Mouse (Mus musculus): Measurements from ENCODE around the gene Neurog1. TPM values are rescaled to one million over a fixed set of nuclear protein-coding genes. Genes with fewer than 3 reads are reported as not detected.

Neurog1 gene
- total RNA-seq, 2 experiments from 2014 or later: not detected

DNA sequence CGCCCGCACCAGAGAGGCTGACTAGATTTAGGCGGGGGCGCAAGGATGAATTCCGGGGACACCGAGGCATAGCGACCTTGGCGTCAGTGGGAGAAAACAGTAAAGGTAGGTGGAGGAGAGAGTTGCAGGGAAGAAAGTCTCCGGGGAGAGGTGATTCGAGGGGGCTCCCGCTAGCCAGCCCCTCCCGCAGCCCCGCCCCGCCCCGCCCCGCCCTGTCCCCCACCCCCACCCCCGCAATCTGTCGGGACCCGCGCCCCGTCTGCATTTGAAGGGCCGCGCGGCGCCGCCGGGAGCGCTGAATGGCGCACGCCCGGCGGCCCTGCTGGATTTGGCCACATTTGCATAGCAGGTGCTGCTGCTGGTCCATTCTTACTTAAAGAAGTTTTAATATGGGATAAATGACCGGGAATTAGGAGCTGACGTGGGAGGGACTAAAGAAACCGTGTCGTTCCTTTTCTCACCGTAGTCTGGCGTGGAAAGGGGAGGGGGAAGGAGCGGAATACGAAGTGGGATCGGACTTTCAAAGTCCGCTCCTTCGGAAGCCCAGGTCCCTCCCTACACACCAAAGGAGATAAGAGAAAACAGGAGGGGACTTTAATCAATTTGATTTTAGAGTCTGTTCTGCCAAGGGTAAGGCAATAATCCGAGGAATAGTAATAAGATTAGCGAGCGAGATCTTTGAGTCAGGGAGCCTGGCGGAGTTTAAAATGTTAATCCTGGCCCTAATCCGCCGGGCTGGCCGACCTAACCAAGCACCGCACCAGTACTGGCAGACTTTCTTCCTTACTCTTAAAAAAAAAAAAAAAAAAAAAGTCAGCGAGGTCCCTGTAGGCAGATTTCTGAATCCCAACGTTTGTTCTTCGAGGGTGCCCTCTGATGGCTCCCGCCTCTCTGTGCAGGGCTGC is 7.3 kb upstream of the Neurog1 start:
- no peak for ATAC-seq (replicated peaks; ENCODE audit: low FRiP score, low TSS enrichment, poor library complexity, severe bottlenecking)

GRCm38 (mm10) chr13:56258196-56259020 is 6.4 kb upstream of the Neurog1 start:
- no peak for ATAC-seq (replicated peaks; ENCODE audit: low FRiP score, low TSS enrichment, poor library complexity, severe bottlenecking)

GRCm38 (mm10) chr13:56257469-56258153 is 5.6 kb upstream of the Neurog1 start:
- ATAC-seq (replicated peaks; ENCODE audit: low FRiP score, low TSS enrichment, poor library complexity, severe bottlenecking): no peak

DNA sequence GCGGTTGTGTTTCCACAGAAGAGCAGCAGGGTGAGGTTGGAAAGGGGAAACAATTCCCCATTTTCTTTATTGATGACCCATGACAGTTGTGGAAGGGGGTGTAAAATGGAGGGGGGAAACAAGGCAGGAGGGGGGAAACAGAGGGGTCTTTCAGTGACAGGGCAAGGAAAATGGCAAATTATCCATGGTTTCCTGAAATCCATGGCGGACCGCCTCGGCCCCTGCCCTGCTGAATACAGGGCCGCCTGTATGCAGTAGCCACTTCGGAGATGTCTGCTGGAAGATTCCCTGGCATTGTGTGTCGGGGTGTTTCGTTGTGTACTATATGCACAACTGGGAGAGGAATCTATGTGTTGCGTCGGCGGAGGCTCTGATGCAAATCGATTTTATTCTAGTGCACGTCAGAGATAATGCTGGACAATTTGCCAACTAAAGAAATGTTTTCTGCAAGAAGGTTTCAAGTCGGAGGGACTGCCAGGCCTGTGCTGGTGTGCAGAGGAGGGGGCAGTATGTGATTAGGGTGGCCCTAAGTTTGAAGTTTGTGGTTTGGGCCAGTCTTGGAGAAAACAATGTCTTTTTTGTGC is 4.8 kb upstream of the Neurog1 start:
- no peak for ATAC-seq (replicated peaks; ENCODE audit: low FRiP score, low TSS enrichment, poor library complexity, severe bottlenecking)

GRCm38 (mm10) chr13:56253379-56253778 is 1.4 kb upstream of the Neurog1 start:
- ATAC-seq (replicated peaks; ENCODE audit: low FRiP score, low TSS enrichment, poor library complexity, severe bottlenecking): no peak

GRCm38 (mm10) chr13:56252783-56253182 is 820 bp upstream of the Neurog1 start:
- ATAC-seq (replicated peaks; ENCODE audit: low FRiP score, low TSS enrichment, poor library complexity, severe bottlenecking): no peak

DNA sequence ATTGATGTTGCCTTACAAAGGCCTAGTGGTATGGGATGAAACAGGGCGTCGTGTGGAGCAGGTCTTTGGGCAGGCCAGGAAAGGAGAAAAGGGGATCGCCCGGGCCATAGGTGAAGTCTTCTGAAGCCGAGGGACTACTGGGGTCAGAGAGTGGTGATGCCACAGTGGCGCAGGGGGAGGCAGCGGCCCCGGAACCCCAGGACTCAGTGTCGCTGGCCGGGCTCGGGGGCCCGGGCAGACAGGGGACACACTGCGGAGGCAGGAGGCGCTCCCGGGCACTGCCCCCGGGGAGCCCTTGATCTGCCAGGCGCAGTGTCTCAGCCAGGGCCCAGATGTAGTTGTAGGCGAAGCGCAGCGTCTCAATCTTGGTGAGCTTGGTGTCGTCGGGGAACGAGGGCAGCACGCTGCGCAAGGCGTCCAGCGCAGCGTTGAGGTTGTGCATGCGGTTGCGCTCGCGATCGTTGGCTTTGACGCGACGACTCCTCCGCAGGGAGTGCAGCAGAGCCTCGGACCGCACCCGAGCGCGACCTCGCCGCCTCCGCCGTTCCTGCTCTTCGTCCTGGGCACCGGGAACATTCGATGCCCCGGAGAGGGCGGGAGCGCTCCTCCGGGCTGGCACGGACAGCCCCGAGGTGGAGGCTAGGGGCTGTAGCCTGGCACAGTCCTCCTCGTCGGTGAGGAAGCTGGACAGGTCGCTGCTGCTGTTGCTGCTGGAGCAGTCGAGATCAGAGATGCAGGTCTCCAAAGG is 613 bp downstream of the Neurog1 start:
- ATAC-seq (replicated peaks; ENCODE audit: low FRiP score, low TSS enrichment, poor library complexity, severe bottlenecking): no peak

- ATAC-seq (replicated peaks; ENCODE audit: low FRiP score, low TSS enrichment, poor library complexity, severe bottlenecking): no peak
These were observed 1.3 kb downstream of the Neurog1 start for GRCm38 (mm10) chr13:56250551-56251161.

GRCm38 (mm10) chr13:56249593-56250341 is 2.2 kb downstream of the Neurog1 start:
- no peak for ATAC-seq (replicated peaks; ENCODE audit: low FRiP score, low TSS enrichment, poor library complexity, severe bottlenecking)

- no peak for ATAC-seq (replicated peaks; ENCODE audit: low FRiP score, low TSS enrichment, poor library complexity, severe bottlenecking)
These were observed 8.9 kb downstream of the Neurog1 start for GRCm38 (mm10) chr13:56243104-56243503.

- ATAC-seq (replicated peaks; ENCODE audit: low FRiP score, low TSS enrichment, poor library complexity, severe bottlenecking): no peak
These were observed 11.8 kb downstream of the Neurog1 start for GRCm38 (mm10) chr13:56240012-56240770.

GRCm38 (mm10) chr13:56237905-56238304 is 14.1 kb downstream of the Neurog1 start:
- ATAC-seq (replicated peaks; ENCODE audit: low FRiP score, low TSS enrichment, poor library complexity, severe bottlenecking): no peak

- ATAC-seq (replicated peaks; ENCODE audit: low FRiP score, low TSS enrichment, poor library complexity, severe bottlenecking): no peak
These were observed 15.8 kb downstream of the Neurog1 start for GRCm38 (mm10) chr13:56236194-56236593.

- no peak for ATAC-seq (replicated peaks; ENCODE audit: low FRiP score, low TSS enrichment, poor library complexity, severe bottlenecking)
These were observed 23.2 kb downstream of the Neurog1 start for GRCm38 (mm10) chr13:56228790-56229189.

- no peak for ATAC-seq (replicated peaks; ENCODE audit: low FRiP score, low TSS enrichment, poor library complexity, severe bottlenecking)
These were observed 25.6 kb downstream of the Neurog1 start for GRCm38 (mm10) chr13:56226175-56226954.

GRCm38 (mm10) chr13:56223625-56224024 is 28.3 kb downstream of the Neurog1 start:
- no peak for ATAC-seq (replicated peaks; ENCODE audit: low FRiP score, low TSS enrichment, poor library complexity, severe bottlenecking)

All from megakaryocyte-erythroid progenitor cell, adult 5-6 weeks (primary cell).